Mouse (Mus musculus): ENCODE data around the gene Gm28048.

Gene Gm28048

DNA sequence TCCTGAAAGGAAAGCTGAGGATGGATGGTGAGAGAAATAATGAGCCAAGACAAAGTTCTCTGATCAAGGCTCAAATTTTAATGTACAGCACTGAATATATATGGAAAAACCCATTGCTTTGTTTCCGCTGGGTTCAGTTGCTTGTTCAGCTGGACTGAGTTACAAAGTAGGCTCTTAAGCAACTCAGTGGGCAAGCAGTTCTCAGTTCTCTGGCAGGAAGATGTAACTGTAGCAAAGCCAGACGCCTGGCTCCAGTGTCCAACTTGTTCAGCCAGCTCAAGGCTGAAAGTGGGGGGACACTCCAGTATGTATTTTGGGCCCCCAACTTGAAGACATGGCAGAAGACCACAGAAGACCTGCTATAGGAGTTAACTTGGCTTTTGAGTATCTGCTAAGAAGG lies 194.1 kb downstream of the Gm28048 start:
- DNase-seq = no peak
